Mouse (Mus musculus): ENCODE measurements around the gene Rin3. TPM values are rescaled to one million over a fixed set of nuclear protein-coding genes. Genes with fewer than 3 reads are reported as not detected.

Rin3 gene
- 1.9 and 3.6 TPM in 2 replicates for polyA plus RNA-seq (2012; rRNA removed)

DNA sequence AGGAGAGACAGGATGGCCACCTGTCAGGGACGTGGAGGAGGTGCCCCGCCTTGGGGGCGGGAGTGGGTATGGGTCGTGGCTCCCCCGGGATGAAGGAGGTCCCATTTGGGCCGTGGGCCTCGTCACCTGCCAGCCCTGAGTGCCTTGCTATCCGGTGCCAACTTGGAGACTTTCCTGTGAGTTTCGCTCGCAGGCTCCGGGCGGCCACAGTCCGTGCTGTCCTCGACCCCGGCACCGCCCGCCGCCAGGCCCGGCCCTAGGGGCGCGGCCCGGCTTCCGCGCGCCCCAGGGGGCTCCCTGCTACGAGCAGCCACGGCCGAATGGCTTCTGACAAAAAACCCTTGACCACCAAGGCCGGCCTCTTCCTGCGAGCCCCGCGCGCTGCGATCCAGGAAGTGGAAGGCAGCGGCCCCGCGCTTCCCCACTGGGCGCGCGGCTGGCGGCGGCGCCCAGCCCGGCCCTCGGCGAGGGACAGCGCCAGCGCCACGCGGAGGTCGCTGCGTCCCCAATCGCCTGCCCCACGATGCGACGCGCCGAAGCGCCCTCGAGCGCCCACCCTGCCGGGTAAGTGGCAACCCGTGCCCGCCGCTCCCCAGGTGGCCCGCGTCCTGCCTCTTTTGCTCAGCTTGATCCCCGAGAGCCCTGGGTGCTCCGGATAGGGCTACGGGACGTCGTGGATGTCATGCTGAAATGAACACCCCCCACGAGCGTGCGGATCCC is at the start of gene Rin3:
Gene Rin3 (plus strand): TSS at position 286 of the 720 bp plus-strand sequence.

DNA sequence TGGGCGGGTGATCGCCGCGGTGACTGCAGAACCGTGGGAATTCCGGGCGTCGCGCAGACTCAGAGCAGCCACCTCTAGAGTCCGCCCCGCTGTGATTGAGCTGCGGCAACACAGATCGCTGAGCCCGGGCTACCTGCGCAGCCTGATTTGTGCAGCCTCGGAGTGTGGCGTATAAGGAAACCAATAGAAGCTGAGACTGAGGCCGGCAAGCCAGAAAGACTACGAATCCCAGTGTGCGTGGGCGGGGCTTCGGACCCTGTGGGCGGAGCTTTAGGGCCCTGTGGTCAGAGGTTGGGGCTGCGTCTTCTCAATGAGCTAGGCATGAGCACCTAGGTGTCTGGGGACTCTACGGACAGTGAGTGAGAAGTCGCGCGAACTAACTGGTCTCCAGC is 156.8 kb downstream of the Rin3 start, which contains the start of gene Lgmn:
Gene Lgmn (minus strand): TSS at position 182 of the 392 bp plus-strand sequence.

Other genes starting within 250 kb of the Rin3 start
- 1.7 and 1.8 TPM in 2 replicates for gene Slc24a4, start 154.3 kb upstream of the Rin3 start, polyA plus RNA-seq (2012; rRNA removed)
- gene Lgmn, start 156.8 kb downstream of the Rin3 start, polyA plus RNA-seq (2012; rRNA removed): 62.6 and 62.8 TPM in 2 replicates
- gene Golga5, start 186.1 kb downstream of the Rin3 start, polyA plus RNA-seq (2012; rRNA removed): 27.4 and 28.4 TPM in 2 replicates